Mouse (Mus musculus): Measurements from ENCODE around the gene Rars2.

The Rars2 gene

DNA sequence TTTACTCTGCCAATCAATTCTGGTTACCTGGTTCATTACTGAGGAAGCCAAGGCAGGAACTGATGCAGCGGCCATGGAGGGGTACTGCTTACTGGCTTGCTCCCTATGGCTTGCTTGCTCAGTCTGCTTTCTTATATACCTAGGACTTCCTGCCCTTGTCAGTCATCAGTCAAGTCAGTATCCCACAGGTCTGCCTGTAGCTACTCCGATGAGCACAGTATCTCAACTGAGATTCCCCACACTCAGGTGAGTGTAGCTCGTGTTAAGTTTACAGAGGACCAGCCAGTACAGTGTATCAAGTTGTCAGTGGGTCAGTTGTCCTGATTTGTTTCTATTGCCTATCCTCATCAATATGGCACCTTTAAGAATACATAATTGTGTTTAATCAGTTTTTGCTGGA lies 26.0 kb downstream of the Rars2 start:
- DNase-seq (ENCODE audit: low spot score in 2 of 2): no peak

- no peak for DNase-seq (ENCODE audit: low spot score in 2 of 2)
Measured at GRCm38 (mm10) chr4:34644779-34645178, 30.0 kb downstream of the Rars2 start.

GRCm38 (mm10) chr4:34653179-34653578 lies 38.4 kb downstream of the Rars2 start:
- DNase-seq (ENCODE audit: low spot score in 2 of 2): peak in 1 of 2 experiments; percentile 61

GRCm38 (mm10) chr4:34656101-34656500 lies 41.3 kb downstream of the Rars2 start:
- DNase-seq (ENCODE audit: low spot score in 2 of 2): peak in 1 of 2 experiments; percentile 51

GRCm38 (mm10) chr4:34659012-34659411 lies 44.3 kb downstream of the Rars2 start:
- no peak for DNase-seq (ENCODE audit: low spot score in 2 of 2)

DNA sequence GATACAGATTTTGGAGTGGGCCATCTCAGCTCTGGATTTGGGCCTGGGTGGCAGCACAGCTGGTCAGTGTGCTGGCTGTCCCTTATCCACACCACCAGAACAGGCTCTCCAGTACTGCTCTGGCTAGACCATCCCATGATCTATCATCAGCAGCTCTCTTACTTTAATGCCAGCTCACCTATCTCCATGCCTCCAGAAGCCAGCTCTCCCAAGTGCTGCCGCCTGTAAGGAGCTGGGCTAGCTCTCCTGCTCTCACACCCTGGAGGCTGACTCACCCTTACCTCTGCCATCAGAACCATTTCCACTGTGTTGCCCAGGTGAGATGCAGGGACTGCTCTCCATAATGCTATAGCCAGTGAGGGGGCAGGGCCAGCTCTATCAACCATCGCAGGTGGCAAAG lies 46.8 kb downstream of the Rars2 start:
- no peak for DNase-seq (ENCODE audit: low spot score in 2 of 2)

- no peak for DNase-seq (ENCODE audit: low spot score in 2 of 2)
Measured at GRCm38 (mm10) chr4:34661927-34662326, 47.2 kb downstream of the Rars2 start.

- no peak for DNase-seq (ENCODE audit: low spot score in 2 of 2)
Measured at GRCm38 (mm10) chr4:34667923-34668322, 53.2 kb downstream of the Rars2 start.

DNA sequence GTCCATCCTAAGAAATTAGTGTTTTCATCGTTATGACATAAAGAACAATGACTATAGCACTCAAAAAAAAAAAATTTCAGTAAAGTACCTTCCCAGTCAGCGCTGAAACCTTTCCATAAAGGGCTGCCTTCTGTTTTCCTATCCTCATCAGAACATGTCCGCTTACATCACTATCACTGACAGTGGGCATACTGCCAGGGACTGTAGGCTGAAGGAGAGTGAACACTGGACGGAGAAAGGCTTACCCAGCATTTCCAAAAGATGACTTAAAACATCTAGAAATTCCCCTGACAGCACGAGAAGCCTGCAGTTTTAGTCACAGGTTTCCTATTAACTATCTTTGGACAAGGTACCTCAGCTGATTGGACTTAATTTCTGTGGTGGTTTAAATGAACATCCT lies 59.0 kb downstream of the Rars2 start:
- DNase-seq (ENCODE audit: low spot score in 2 of 2): no peak

- no peak for DNase-seq (ENCODE audit: low spot score in 2 of 2)
Measured at GRCm38 (mm10) chr4:34680530-34680929, 65.8 kb downstream of the Rars2 start.

DNA sequence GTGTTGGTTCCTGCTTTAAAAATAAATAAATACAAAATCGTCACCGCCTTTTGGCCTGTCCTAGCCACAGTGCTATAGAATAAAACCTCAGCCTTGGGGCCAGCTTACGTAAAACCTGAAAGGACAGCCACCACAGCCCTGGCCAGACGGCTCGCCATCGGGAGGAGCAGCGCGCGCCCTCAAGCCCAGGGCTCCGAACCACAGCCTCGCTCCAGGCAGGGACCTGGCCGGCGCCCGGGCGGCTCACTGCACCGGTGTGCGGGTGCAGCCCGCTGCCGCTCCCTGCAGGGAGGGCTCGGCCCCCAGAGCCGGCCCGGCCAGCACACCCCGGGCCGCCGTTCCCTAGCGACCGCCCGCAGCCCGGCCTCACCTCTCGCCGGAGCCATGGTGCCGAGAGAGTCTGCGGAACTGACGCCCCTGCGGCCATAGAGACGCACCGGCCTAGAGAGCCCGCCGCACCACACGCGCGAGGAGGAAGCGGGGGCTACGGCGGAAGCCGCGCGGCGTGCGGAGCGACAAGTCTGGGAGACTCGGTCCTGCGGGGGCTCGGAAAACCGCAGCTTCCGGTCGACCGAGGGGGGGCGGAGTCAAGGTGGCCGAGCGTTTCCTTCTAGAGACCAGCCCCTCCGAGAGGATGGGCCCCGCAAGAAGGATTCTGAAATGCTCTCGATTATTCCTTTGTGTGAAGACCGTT lies 72.3 kb downstream of the Rars2 start, which contains the start of gene Slc35a1:
Gene Slc35a1 (minus strand): TSS at position 565 of the 694 bp plus-strand sequence.
- DNase-seq (ENCODE audit: low spot score in 2 of 2): peak; percentile 90 to 94

DNA sequence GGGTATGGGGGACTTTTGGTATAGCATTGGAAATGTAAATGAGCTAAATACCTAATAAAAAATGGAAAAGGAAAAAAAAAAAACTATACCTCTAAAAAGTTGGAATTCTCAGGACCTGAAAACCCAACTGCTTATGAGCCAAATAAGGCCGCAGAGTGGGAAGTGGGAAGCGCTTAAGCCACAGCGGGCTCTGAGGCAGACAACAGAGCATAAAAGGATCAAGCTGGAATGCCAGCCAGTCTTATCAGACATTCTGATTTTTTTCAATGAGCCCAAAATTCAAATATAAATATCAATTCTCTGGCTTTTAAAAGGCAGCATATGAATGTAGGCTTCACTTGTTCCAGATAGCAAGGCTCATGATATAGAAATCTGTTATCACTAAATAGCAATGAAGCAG lies 73.3 kb downstream of the Rars2 start:
- DNase-seq (ENCODE audit: low spot score in 2 of 2): no peak

GRCm38 (mm10) chr4:34701528-34701927 lies 86.8 kb downstream of the Rars2 start:
- peak; percentile 51 to 84 for DNase-seq (ENCODE audit: low spot score in 2 of 2)

DNA sequence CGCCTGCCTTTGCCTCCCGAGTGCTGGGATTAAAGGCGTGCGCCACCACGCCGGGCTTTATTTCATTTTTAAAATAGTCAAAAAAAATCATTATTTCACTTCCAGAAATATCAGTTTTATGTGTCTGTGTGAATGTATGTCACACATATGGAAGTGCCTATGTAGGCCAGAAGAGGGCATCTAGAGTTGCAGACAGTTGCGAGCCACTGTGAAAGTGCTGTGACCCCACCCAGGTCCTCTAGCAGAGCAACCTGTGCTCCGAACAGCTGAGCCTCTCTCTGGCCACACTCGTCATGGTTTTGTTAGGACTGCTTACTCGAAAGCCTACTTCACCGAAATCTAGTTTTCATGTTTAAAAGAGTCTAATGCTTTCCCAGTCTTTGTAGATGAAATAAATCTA lies 87.5 kb downstream of the Rars2 start:
- no peak for DNase-seq (ENCODE audit: low spot score in 2 of 2)

DNA sequence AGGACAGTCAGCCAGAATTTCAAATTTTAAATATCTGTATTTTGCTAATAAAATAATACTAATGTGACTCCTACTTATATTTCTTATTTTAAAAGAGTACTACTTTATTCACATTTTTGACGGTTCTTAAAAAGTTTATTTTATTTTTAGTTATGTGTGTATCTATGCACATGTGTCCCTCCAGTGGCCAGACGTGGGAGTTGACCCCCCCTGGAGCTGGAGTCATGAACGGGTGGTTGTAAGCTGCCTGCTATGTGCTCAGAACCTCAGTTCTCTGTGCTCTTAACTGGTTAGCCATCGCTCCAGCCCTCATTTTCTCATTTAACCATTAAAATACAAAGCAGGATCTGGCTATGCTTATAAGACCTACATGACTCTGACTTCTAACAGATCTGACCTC lies 88.3 kb downstream of the Rars2 start:
- DNase-seq (ENCODE audit: low spot score in 2 of 2): no peak

DNA sequence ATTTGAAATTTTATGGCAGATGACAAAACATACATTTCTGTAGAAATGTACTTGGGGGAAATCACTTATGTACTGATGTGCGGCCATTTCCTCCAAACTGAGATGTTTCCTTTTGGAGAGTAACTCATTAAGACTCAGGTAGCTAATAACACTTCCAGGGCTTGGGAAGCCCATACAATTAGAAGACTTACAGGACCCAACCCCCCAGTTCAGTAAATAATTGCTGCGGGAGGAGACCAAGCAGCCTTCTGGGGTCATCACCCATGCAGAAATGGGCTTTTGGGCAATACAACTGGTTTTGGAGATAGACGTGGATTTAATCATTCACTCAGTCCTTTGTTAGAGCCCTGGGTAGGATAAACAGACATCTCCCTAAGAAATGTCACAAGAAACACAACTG lies 92.5 kb downstream of the Rars2 start:
- no peak for DNase-seq (ENCODE audit: low spot score in 2 of 2)

DNA sequence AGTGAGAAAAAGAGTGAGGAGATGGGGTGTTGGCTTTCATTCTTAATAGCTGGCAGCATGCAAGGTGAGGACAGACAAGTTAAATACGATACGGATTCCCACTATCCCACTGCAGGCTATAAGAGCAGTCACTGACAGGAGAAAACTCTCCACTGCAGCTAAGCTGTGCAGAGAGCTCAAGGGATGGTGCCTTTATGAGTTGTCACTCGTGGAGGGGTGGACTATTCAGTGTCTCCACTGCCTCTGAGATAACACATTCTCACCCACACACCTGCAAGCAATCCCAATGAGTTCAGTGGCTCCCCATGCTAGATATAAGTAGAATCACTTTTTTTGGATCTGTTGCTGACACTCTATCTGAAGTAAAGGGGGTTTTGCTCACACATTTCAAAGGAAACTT lies 93.4 kb downstream of the Rars2 start:
- no peak for DNase-seq (ENCODE audit: low spot score in 2 of 2)

Data from spleen, postnatal 4 days (tissue).